Mouse (Mus musculus) forebrain, embryonic 11.5 days (tissue): ENCODE measurements around the gene Vmn2r62. TPM values are rescaled to one million over a fixed set of nuclear protein-coding genes. Genes with fewer than 3 reads are reported as not detected.
"Not testable (repeated sequence)": the region's sequence is repeated elsewhere in the genome, so short reads cannot be mapped to it uniquely, and the experiment has no call there.

Source experiments
- ATAC-seq: fragments of 200-750 bp; cut with Nextera tagmentation; replicated peaks from 2 replicates; pipeline ENCODE4 v1.8.0; 2017; ENCODE audit warnings: moderate TSS enrichment; ENCODE audit not compliant: low FRiP score
- DNase-seq: peaks from one replicate; pipeline ENCODE4 v3.0.0-alpha.2; 2017; ENCODE audit warnings: low spot score
- H3K27ac ChIP-seq: fragments of 300-500 bp; sonication (generic); 2 replicates; pipeline ENCODE4 v1.5.1; 2014; ENCODE audit warnings: low read depth, low read length
- H3K27me3 ChIP-seq: fragments of 300-500 bp; sonication (generic); 2 replicates; pipeline ENCODE4 v1.6.1; 2014; ENCODE audit warnings: mild to moderate bottlenecking, low read length, mixed read lengths; ENCODE audit not compliant: control insufficient read depth, insufficient read depth
- H3K36me3 ChIP-seq: fragments of 300-500 bp; sonication (generic); 2 replicates; pipeline ENCODE4 v1.6.1; 2014; ENCODE audit warnings: mild to moderate bottlenecking, low read length, moderate library complexity, mixed read lengths; ENCODE audit not compliant: control insufficient read depth, insufficient read depth
- H3K4me1 ChIP-seq: fragments of 300-500 bp; sonication (generic); replicated peaks from 2 replicates; pipeline ENCODE4 v1.6.1; 2014; ENCODE audit warnings: low read length, mixed read lengths; ENCODE audit not compliant: control insufficient read depth, insufficient read depth
- H3K4me2 ChIP-seq: fragments of 300-500 bp; sonication (generic); 2 replicates; pipeline ENCODE4 v1.6.1; 2014; ENCODE audit warnings: low read depth, mild to moderate bottlenecking, low read length, moderate library complexity, mixed read lengths; ENCODE audit not compliant: severe bottlenecking
- H3K4me3 ChIP-seq: fragments of 300-500 bp; sonication (generic); 2 replicates; pipeline ENCODE4 v1.5.1; 2014; ENCODE audit warnings: low read depth, low read length
- H3K9ac ChIP-seq: fragments of 300-500 bp; sonication (generic); 2 replicates; pipeline ENCODE4 v1.6.1; 2014; ENCODE audit warnings: low read length
- H3K9me3 ChIP-seq: fragments of 300-500 bp; sonication (generic); 2 replicates; pipeline ENCODE4 v1.6.1; 2016; ENCODE audit warnings: low read length, mixed read lengths; ENCODE audit not compliant: control insufficient read depth
- WGBS: fragments of 180-500 bp; shearing (Covaris S2); extraction: QIAGEN DNeasy Blood & Tissue Kit; methylation state at CpG from one replicate; pipeline ENCODE4 v1.1.7; 2014; 5-methylcytosine and 5-hydroxymethylcytosine counted together
- polyA plus RNA-seq: library from polyadenylated mRNA; unstranded; fragments of >200 nt; fragmentation: Nextera tagmentation; extraction: Ambion mirVana; gene quantifications from 2 replicates; pipeline ENCODE4 v1.2.1, GENCODE M21; 2014

The Vmn2r62 gene
- not detected in 2 replicates for polyA plus RNA-seq

DNA sequence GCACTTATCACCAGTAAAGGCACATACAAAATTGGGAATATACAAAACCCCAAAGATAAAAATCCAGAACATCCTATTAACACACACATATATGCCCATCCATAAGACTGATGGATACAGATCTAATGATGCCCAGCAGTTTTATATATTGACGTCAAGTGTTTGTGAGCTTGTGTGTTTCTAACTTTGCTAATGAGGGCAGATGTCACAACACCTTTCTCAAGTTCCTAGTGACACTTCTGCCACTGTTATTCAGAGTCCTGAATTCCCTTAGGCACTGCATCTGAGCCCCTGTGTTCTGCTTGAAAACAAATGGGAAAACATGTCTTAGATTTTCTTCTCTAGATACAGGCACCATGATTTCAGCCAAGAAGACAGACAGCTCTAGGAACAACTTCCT is at the start of gene Vmn2r62:
TSS of gene Vmn2r62 (minus strand) at position 101 of the 400 bp plus-strand sequence.
- DNase-seq, H3K9ac ChIP-seq, H3K36me3 ChIP-seq, H3K9me3 ChIP-seq, H3K4me3 ChIP-seq, H3K4me2 ChIP-seq, H3K27me3 ChIP-seq, H3K27ac ChIP-seq, ATAC-seq, H3K4me1 ChIP-seq: not testable (repeated sequence)
- WGBS = no CpG with 5 or more reads among the region's 1 CpGs

- not testable (repeated sequence) for H3K4me3 ChIP-seq, H3K4me1 ChIP-seq, ATAC-seq, H3K36me3 ChIP-seq, H3K9ac ChIP-seq, DNase-seq, H3K27me3 ChIP-seq, H3K27ac ChIP-seq, H3K4me2 ChIP-seq, H3K9me3 ChIP-seq
These were observed 45.0 kb upstream of the Vmn2r62 start for GRCm38 (mm10) chr7:42838366-42838765.

DNA sequence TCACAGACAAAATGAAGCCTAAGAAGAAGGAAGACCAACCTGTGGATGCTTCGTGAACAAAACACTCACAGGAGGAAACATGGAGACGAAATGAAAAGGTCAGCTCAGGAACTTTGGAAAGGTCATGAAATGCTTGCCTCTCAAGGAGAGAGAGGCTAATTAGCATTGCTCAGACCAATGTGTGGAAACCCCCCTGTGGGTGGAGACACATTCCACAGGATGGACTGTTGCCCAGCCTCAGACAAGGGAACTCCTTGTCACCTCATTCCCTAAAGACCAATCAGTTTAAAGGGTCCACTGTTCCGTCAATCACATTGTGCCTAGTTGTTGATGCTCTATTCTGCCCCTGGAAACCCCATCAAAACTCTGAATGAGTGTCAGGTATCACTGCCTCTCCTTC is 38.9 kb upstream of the Vmn2r62 start:
- Histone ChIP-seq H3K27ac (no peak overlapping the region), H3K9ac (no peak overlapping the region), H3K36me3 (no peaks in the 10 kb centered on the region), H3K4me1 (no peaks in the 10 kb centered on the region), H3K4me3 (no peak overlapping the region), H3K4me2 (no peak overlapping the region), H3K27me3 (no peaks in the 10 kb centered on the region), H3K9me3 (no peaks in the 10 kb centered on the region; the same call in 1 of the 2 replicates)
- ATAC-seq (no peak), DNase-seq (no peak)
- 78% methylated on average over 3 of the region's 3 CpGs for WGBS

GRCm38 (mm10) chr7:42749836-42750235 is 43.5 kb downstream of the Vmn2r62 start:
- ATAC-seq = no peak
- Histone ChIP-seq H3K27ac (no peak overlapping the region), H3K4me2 (no peak overlapping the region), H3K4me3 (no peak overlapping the region), H3K27me3 (no peaks in the 10 kb centered on the region), H3K9me3 (peaks cover 4% of the 10 kb centered on the region; the same call in 1 of the 2 replicates), H3K36me3 (no peaks in the 10 kb centered on the region), H3K4me1 (no peaks in the 10 kb centered on the region), H3K9ac (no peak overlapping the region)
- DNase-seq = no peak
- WGBS = 43% methylated on average over 20 of the region's 20 CpGs

DNA sequence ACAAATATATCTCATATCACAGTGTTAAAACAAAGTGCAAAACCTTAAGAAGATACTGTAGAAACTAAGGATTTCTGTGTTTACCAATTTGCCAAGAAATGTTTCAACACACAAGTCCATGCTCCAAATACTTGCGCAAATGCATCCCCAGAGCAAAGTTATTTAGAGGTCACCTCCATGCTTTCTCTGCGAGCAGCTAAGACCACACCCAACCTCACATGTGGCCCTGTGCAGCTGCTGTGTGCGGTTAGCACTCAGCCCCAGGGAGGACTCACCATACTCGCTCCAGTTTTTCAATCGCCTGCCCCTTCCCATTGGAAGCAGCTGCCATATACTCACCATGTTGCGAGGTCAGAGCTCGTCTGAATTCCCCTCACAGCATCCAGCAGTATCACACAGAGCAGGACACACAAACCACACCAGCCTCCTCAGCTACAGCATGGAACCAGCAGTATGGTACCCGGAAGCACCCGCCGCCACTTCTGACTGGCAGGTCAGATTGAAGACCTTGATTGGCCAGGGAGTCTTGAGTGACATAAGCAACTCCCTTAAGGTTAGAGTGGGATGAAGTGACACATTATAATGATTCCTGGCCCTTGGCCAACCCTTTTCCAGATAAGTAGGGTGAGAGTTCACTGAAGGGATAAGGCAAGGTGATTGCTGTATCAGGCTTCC is 54.7 kb downstream of the Vmn2r62 start:
- Histone ChIP-seq H3K27me3 (no peaks in the 10 kb centered on the region), H3K9ac (no peak overlapping the region), H3K4me1 (no peaks in the 10 kb centered on the region), H3K27ac (no peak overlapping the region), H3K4me3 (no peak overlapping the region), H3K36me3 (no peaks in the 10 kb centered on the region), H3K4me2 (no peak overlapping the region), H3K9me3 (no peaks in the 10 kb centered on the region; the same call in 1 of the 2 replicates)
- DNase-seq (no peak), ATAC-seq (no peak)
- WGBS = 89% methylated on average over 10 of the region's 10 CpGs

- not testable (repeated sequence) for H3K27me3 ChIP-seq, ATAC-seq, H3K4me2 ChIP-seq, DNase-seq, H3K9me3 ChIP-seq, H3K4me1 ChIP-seq, H3K27ac ChIP-seq, H3K9ac ChIP-seq, H3K36me3 ChIP-seq, H3K4me3 ChIP-seq
- WGBS = 91% methylated on average over 4 of the region's 4 CpGs
These were observed 66.4 kb downstream of the Vmn2r62 start, which contains the start of gene Gm17067 for GRCm38 (mm10) chr7:42726917-42727316. TSS of gene Gm17067 (minus strand) at chr7:42727017.

Other genes with a start within 250 kb of the Vmn2r62 start
- not detected in 2 replicates for gene Gm21028, start 214.9 kb downstream of the Vmn2r62 start, polyA plus RNA-seq
- 0.93 and 1.5 TPM in 2 replicates for gene Zfp977, start 201.0 kb downstream of the Vmn2r62 start, polyA plus RNA-seq
- gene Zfp976, start 150.9 kb downstream of the Vmn2r62 start, polyA plus RNA-seq = 1.3 and 1.6 TPM in 2 replicates
- 6.1 and 7.1 TPM in 2 replicates for gene Zfp975, start 100.8 kb downstream of the Vmn2r62 start, polyA plus RNA-seq
- not detected in 2 replicates for gene Gm17067, start 66.5 kb downstream of the Vmn2r62 start, polyA plus RNA-seq
- not detected in 2 replicates for gene Gm2381, start 73.7 kb upstream of the Vmn2r62 start, polyA plus RNA-seq
- gene Vmn2r63, start 140.3 kb upstream of the Vmn2r62 start, polyA plus RNA-seq = not detected in 2 replicates
- gene Gm9268, start 225.2 kb upstream of the Vmn2r62 start, polyA plus RNA-seq = not detected in 2 replicates